Mouse (Mus musculus): ENCODE results near the gene Rapgef3.

Gene Rapgef3

GRCm38 (mm10) chr15:97767280-97768186 is at the start of gene Rapgef3:
Rapgef3 (minus strand) TSS chr15:97767972.
- DNase-seq, result peak; percentile 73

DNA sequence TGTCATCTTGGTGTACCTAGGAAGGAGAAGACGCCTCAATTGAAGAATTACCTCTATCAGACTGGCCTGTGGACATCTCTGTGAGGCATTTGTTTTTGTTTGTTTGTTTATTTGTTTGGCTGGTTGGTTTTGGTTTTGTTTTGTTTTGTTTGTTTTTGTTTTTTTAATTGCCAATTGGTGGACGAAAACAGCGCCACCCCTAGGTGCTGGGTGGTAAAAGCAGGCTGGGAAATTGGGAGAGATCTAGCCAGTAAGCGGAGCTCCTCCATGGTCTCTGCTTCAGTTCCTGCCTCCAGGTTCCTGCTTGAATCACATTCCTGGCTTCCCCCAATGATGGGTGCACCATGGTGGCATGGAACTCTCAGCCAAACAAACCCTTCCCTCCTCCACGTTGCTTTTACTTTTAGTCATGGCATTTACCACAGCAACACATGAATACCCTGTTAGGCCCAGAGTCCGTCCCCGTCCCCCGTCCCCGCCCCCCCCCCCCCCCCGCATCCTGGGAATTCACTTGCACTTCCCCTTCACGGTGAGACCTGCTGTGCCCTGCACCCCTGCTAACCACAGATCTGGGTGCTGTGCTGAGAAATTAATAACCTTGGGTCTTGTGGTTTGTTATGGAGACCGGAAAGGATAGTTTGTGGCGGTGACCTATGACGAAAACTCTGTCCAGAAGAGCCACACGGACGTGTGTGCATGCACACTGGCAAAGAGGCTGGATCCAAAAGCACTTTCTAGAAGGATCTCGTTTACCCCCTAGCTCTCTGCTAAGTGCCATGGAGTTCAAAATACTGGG is 48.6 kb upstream of the Rapgef3 start:
- no peak for DNase-seq

DNA sequence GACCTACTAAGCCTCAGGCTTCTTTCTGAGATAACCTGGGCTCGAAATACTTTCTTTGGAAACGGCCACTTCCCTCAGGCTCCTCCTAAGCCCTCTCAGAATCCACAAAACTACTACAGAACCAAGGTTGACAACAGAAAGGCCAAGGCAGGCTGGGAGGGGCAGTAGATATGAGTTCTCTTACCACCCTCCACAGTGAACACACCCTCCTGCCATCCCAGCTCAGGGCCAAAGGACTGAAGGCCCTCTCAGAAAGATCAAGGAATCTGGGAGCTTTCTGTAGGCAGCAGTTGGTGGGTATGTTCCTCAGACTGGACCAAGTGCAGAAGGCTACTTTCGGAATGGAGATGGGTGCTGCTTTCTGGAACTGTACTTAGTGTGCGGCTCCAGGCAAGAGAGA is 47.5 kb upstream of the Rapgef3 start:
- DNase-seq, result no peak

GRCm38 (mm10) chr15:97814703-97815102 is 46.9 kb upstream of the Rapgef3 start:
- no peak for DNase-seq

- no peak for DNase-seq
These were observed 45.9 kb upstream of the Rapgef3 start for GRCm38 (mm10) chr15:97813452-97814204.

GRCm38 (mm10) chr15:97812875-97813274 is 45.1 kb upstream of the Rapgef3 start:
- no peak for DNase-seq

GRCm38 (mm10) chr15:97812126-97812525 is 44.4 kb upstream of the Rapgef3 start:
- no peak for DNase-seq

GRCm38 (mm10) chr15:97811307-97811706 is 43.5 kb upstream of the Rapgef3 start:
- no peak for DNase-seq

DNA sequence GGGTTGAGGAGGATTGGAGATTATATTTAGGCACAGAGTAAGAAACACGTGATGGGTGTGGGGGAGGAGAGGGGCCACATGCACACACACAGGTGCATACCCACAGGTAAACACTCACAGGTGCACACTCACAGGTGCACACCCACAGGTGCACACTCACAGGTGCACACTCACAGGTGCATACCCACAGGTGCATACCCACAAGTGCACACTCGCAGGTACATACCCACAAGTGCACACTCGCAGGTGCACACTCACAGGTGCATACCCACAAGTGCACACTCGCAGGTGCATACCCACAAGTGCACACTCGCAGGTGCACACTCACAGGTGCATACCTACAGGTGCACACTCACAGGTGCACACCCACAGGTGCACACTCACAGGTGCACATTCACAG is 42.6 kb upstream of the Rapgef3 start:
- DNase-seq, result no peak

DNA sequence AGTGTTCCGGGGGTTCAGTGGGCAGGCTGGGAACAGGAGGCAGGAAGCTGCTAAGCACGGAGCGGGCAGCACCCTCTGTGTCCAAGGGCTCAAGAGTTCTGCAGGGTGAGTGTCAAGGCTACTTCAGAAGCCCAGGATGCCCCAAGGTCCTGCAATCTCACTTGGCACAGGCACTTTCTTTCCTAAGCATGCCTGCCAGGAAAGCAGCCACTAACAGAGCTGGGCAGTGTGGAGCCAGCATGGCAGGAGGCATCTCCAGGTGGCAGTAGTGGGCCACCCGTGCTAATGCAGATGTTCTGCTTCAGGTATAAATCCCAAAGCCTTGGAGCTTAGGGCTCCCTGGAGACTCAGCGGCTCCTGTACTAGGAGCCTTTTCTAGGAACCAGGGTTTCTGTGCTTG is 42.2 kb upstream of the Rapgef3 start:
- no peak for DNase-seq

- DNase-seq, result no peak
These were observed 41.4 kb upstream of the Rapgef3 start for GRCm38 (mm10) chr15:97809206-97809605.

DNA sequence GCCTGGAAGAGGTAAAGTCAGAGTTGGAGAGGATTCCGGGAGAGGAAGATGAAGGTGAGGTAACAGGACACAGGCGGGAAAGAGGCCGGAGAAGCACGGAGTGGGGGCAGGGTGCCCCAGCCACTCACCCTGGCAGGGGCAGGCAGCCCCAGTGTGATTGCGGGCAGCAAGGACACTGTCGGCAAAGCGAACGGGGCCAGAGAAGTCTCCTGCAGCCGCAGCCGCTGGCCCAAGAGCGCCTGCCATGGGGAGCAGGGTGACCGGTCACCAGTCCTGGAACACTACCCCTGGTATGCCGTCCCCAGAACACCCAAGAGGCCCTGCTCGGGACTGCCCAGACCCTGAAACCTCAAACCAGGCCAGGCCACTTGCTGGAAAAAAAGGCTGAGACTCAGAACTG is 40.8 kb upstream of the Rapgef3 start:
- no peak for DNase-seq

- no peak for DNase-seq
These were observed 40.1 kb upstream of the Rapgef3 start for GRCm38 (mm10) chr15:97807867-97808266.

- DNase-seq, result no peak
These were observed 34.8 kb upstream of the Rapgef3 start for GRCm38 (mm10) chr15:97802575-97802974.

- DNase-seq, result no peak
These were observed 34.0 kb upstream of the Rapgef3 start for GRCm38 (mm10) chr15:97801811-97802210.

GRCm38 (mm10) chr15:97800853-97801252 is 33.1 kb upstream of the Rapgef3 start:
- no peak for DNase-seq

DNA sequence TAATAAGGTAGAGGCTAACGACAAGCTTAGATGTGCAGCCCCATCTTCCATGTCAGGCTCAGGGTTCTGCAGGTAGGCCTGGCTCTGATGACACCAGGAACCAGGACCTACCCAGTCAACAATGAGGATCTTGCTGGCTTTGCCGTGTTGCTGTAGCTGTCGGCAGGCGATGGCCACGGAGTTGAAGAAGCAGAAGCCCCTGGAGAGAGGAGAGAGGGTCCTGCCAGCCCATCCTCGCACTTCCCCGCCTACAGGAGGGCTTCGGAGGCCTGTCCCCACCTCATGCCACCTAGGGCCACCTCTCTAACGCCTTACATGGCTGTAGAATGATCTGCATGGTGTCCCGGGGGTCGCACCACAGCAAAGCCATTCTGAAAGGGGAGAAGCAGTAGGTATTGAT is 31.7 kb upstream of the Rapgef3 start:
- DNase-seq, result no peak

- DNase-seq, result peak; percentile 35
These were observed 30.4 kb upstream of the Rapgef3 start for GRCm38 (mm10) chr15:97798134-97798533.

- DNase-seq, result no peak
These were observed 29.0 kb upstream of the Rapgef3 start for GRCm38 (mm10) chr15:97796674-97797310.

DNA sequence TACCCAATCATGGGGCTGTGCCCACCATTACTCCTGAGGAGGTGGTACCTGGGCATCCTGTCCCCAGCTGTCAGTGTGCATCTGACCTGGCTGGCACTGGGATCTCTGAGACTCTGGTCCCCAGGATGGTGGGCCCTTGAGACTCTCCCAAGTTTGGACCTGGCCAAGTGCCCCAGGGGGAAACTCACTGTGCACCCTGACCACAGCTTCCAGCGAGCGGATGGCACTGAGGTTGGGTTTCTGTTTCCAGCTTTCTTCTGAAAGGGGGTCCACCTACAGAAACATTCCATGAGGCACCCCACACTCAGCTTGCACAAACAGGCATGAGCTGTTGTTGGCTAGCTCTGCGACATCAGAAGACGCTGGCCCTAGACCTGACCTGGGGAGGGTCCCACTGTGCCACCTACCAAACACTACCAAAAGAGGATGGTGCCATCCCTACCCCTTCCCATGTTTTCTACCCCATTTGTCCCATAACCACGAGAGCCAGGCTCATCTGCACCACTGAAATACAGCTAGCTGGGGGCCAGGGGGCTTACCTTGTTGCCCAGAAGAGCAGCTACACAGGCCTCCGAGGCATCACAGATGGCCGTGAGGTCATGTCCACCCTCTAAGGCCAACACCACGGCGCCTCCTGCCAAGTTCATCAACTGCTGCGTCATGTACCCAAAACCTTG is 27.9 kb upstream of the Rapgef3 start:
- no peak for DNase-seq

GRCm38 (mm10) chr15:97794268-97794667 is 26.5 kb upstream of the Rapgef3 start:
- DNase-seq, result no peak
